Mouse (Mus musculus): ENCODE data around the gene Wdr13. TPM values are rescaled to one million over a fixed set of nuclear protein-coding genes. Genes with fewer than 3 reads are reported as not detected.

Gene Wdr13
- polyA plus RNA-seq, 1 experiment from 2014 or later: 30.7 TPM

GRCm38 (mm10) chrX:8075104-8075503 lies 57.6 kb downstream of the Wdr13 start:
- Histone ChIP-seq H3K9me3 (replicated peaks) (no peaks in the 10 kb centered on the region), H3K36me3 (peaks cover 6% of the 10 kb centered on the region; the same call in 1 of the 2 replicates), H3K27ac (replicated peaks) (0 out of 2 replicates have a peak overlapping the region, but pooled peaks have one; percentile 5), H3K4me3 (replicated peaks) (peak overlapping the region; percentile 59), H3K4me1 (no peaks in the 10 kb centered on the region), H3K4me2 (replicated peaks) (peak overlapping the region; percentile 48), H3K27me3 (no peaks in the 10 kb centered on the region), H3K9ac (peak overlapping the region; percentile 6; the same call in 1 of the 2 replicates)
- no peak for ATAC-seq (ENCODE audit: insufficient number of reproducible peaks, low FRiP score, low TSS enrichment, low read depth)
- 24% methylated on average over 3 of the region's 3 CpGs for WGBS

- H3K27me3 ChIP-seq: no peaks in the 10 kb centered on the region
- WGBS: 22% methylated on average over 44 of the region's 46 CpGs
- H3K36me3 ChIP-seq: peaks cover 6% of the 10 kb centered on the region; the same call in 1 of the 2 replicates
- peak within 1 kb of the TSS; percentile 59 for H3K4me3 ChIP-seq (replicated peaks)
- H3K4me2 ChIP-seq (replicated peaks): peak within 1 kb of the TSS; percentile 48
- H3K4me1 ChIP-seq: no peaks in the 10 kb centered on the region
- H3K9me3 ChIP-seq (replicated peaks): no peaks in the 10 kb centered on the region
- ATAC-seq (ENCODE audit: insufficient number of reproducible peaks, low FRiP score, low TSS enrichment, low read depth): peak; percentile 98
- peak within 1 kb of the TSS; percentile 90 for H3K27ac ChIP-seq (replicated peaks)
- H3K9ac ChIP-seq: peak within 1 kb of the TSS; percentile 45
These were observed 58.2 kb downstream of the Wdr13 start, which contains the start of gene Suv39h1 for GRCm38 (mm10) chrX:8074430-8075014. Gene Suv39h1 (minus strand): TSS chrX:8074760.

- no peaks in the 10 kb centered on the region for H3K4me1 ChIP-seq
- H3K27me3 ChIP-seq: no peaks in the 10 kb centered on the region
- H3K9me3 ChIP-seq (replicated peaks): no peaks in the 10 kb centered on the region
- 16% methylated on average over 52 of the region's 64 CpGs for WGBS
- H3K4me3 ChIP-seq (replicated peaks): peak overlapping the region; percentile 59
- peaks cover 9% of the 10 kb centered on the region; the same call in 1 of the 2 replicates for H3K36me3 ChIP-seq
- peak overlapping the region; percentile 90 for H3K27ac ChIP-seq (replicated peaks)
- ATAC-seq (ENCODE audit: insufficient number of reproducible peaks, low FRiP score, low TSS enrichment, low read depth): peak; percentile 62
- peak overlapping the region; percentile 44 for H3K4me2 ChIP-seq (replicated peaks)
- H3K9ac ChIP-seq: peak overlapping the region; percentile 45
These were observed 58.7 kb downstream of the Wdr13 start for GRCm38 (mm10) chrX:8073881-8074429.

Other genes with a start within 250 kb of the Wdr13 start
- gene Slc35a2, start 248.9 kb downstream of the Wdr13 start, polyA plus RNA-seq (2015; fragmentation: Nextera tagmentation; extraction: Ambion mirVana): 55.0 and 55.5 TPM in 2 replicates
- gene Pqbp1, start 233.6 kb downstream of the Wdr13 start, polyA plus RNA-seq (2015; fragmentation: Nextera tagmentation; extraction: Ambion mirVana): 125 and 126 TPM in 2 replicates
- 158 and 169 TPM in 2 replicates for gene Timm17b, start 233.5 kb downstream of the Wdr13 start, polyA plus RNA-seq (2015; fragmentation: Nextera tagmentation; extraction: Ambion mirVana)
- not detected in 2 replicates for gene Gm10491, start 225.1 kb downstream of the Wdr13 start, polyA plus RNA-seq (2015; fragmentation: Nextera tagmentation; extraction: Ambion mirVana)
- gene Gm10490, start 223.3 kb downstream of the Wdr13 start, polyA plus RNA-seq (2015; fragmentation: Nextera tagmentation; extraction: Ambion mirVana): not detected in 2 replicates
- gene Pcsk1n, start 213.1 kb downstream of the Wdr13 start, polyA plus RNA-seq (2015; fragmentation: Nextera tagmentation; extraction: Ambion mirVana): 1.7 and 2.7 TPM in 2 replicates
- not detected in 2 replicates for gene Eras, start 204.3 kb downstream of the Wdr13 start, polyA plus RNA-seq (2015; fragmentation: Nextera tagmentation; extraction: Ambion mirVana)
- 26.3 and 27.5 TPM in 2 replicates for gene Hdac6, start 185.0 kb downstream of the Wdr13 start, polyA plus RNA-seq (2015; fragmentation: Nextera tagmentation; extraction: Ambion mirVana)
- 1.7 and 1.9 TPM in 2 replicates for gene Gata1, start 154.8 kb downstream of the Wdr13 start, polyA plus RNA-seq (2015; fragmentation: Nextera tagmentation; extraction: Ambion mirVana)
- gene Glod5, start 114.4 kb downstream of the Wdr13 start, polyA plus RNA-seq (2015; fragmentation: Nextera tagmentation; extraction: Ambion mirVana): not detected in 2 replicates
- gene Suv39h1, start 58.1 kb downstream of the Wdr13 start, polyA plus RNA-seq (2015; fragmentation: Nextera tagmentation; extraction: Ambion mirVana): 45.5 and 51.5 TPM in 2 replicates
- 0.71 and 0.91 TPM in 2 replicates for gene Was, start 42.4 kb downstream of the Wdr13 start, polyA plus RNA-seq (2015; fragmentation: Nextera tagmentation; extraction: Ambion mirVana)
- 390 and 425 TPM in 2 replicates for gene Rbm3, start 13.0 kb upstream of the Wdr13 start, polyA plus RNA-seq (2015; fragmentation: Nextera tagmentation; extraction: Ambion mirVana)
- 13.3 and 17.0 TPM in 2 replicates for gene Tbc1d25, start 43.3 kb upstream of the Wdr13 start, polyA plus RNA-seq (2015; fragmentation: Nextera tagmentation; extraction: Ambion mirVana)
- gene Ebp, start 60.6 kb upstream of the Wdr13 start, polyA plus RNA-seq (2015; fragmentation: Nextera tagmentation; extraction: Ambion mirVana): 48.0 and 48.6 TPM in 2 replicates
- gene Porcn, start 73.6 kb upstream of the Wdr13 start, polyA plus RNA-seq (2015; fragmentation: Nextera tagmentation; extraction: Ambion mirVana): 10.5 and 11.7 TPM in 2 replicates
- 38.3 and 40.6 TPM in 2 replicates for gene Ftsj1, start 119.5 kb upstream of the Wdr13 start, polyA plus RNA-seq (2015; fragmentation: Nextera tagmentation; extraction: Ambion mirVana)
- gene Slc38a5, start 138.2 kb upstream of the Wdr13 start, polyA plus RNA-seq (2015; fragmentation: Nextera tagmentation; extraction: Ambion mirVana): 0.18 and 0.64 TPM in 2 replicates
- not detected in 2 replicates for gene Ssxb10, start 194.5 kb upstream of the Wdr13 start, polyA plus RNA-seq (2015; fragmentation: Nextera tagmentation; extraction: Ambion mirVana)
- gene Ssxb9, start 234.1 kb upstream of the Wdr13 start, polyA plus RNA-seq (2015; fragmentation: Nextera tagmentation; extraction: Ambion mirVana): not detected in 2 replicates